Mouse (Mus musculus) heart, postnatal 0 days (tissue): ENCODE measurements around the gene Gm10642. TPM values are rescaled to one million over a fixed set of nuclear protein-coding genes. Genes with fewer than 3 reads are reported as not detected.

Experiments used
- ATAC-seq: fragments of 200-750 bp; cut with Nextera tagmentation; 2 replicates; pipeline ENCODE4 v1.8.0; 2017; ENCODE audit warnings: low read depth, moderate number of reproducible peaks, moderate library complexity; ENCODE audit not compliant: insufficient read depth
- DNase-seq: peaks from one replicate; pipeline ENCODE4 v3.0.0-alpha.2; 2016; ENCODE audit warnings: low spot score
- H3K27ac ChIP-seq: fragments of 300-500 bp; sonication (generic); 2 replicates; pipeline ENCODE4 v1.5.1; 2014; ENCODE audit warnings: low read depth, mild to moderate bottlenecking
- H3K27me3 ChIP-seq: fragments of 300-500 bp; sonication (generic); 2 replicates; pipeline ENCODE4 v1.6.1; 2014; ENCODE audit warnings: low read length, mixed read lengths; ENCODE audit not compliant: control insufficient read depth, insufficient read depth
- H3K36me3 ChIP-seq: fragments of 300-500 bp; sonication (generic); replicated peaks from 2 replicates; pipeline ENCODE4 v1.6.1; 2014; ENCODE audit warnings: low read length, mixed read lengths; ENCODE audit not compliant: control insufficient read depth, insufficient read depth
- H3K4me1 ChIP-seq: fragments of 300-500 bp; sonication (generic); 2 replicates; pipeline ENCODE4 v1.6.1; 2014; ENCODE audit warnings: antibody characterized with exemption; ENCODE audit not compliant: control insufficient read depth, insufficient read depth
- H3K4me2 ChIP-seq: fragments of 300-500 bp; sonication (generic); 2 replicates; pipeline ENCODE4 v1.6.1; 2014; ENCODE audit warnings: low read depth, mild to moderate bottlenecking, low read length, moderate library complexity
- H3K4me3 ChIP-seq: fragments of 300-500 bp; sonication (generic); 2 replicates; pipeline ENCODE4 v1.5.1; 2014; ENCODE audit warnings: low read depth, low read length
- H3K9ac ChIP-seq: fragments of 300-500 bp; sonication (generic); replicated peaks from 2 replicates; pipeline ENCODE4 v1.6.1; 2014; ENCODE audit warnings: low read depth, low read length, mixed read lengths
- H3K9me3 ChIP-seq: fragments of 300-500 bp; sonication (generic); replicated peaks from 2 replicates; pipeline ENCODE4 v1.6.1; 2016; ENCODE audit warnings: low read length; ENCODE audit not compliant: control insufficient read depth
- CTCF ChIP-seq: IDR thresholded peaks from 2 replicates; pipeline ENCODE4 v1.5.1; 2016; ENCODE audit warnings: antibody characterized with exemption, control low read depth, low read depth
- EP300 ChIP-seq: IDR thresholded peaks from 2 replicates; pipeline ENCODE4 v1.6.1; 2016; ENCODE audit warnings: antibody characterized with exemption, low read depth
- WGBS: fragments of 180-500 bp; shearing (Covaris S2); extraction: QIAGEN DNeasy Blood & Tissue Kit; methylation state at CpG from one replicate; pipeline ENCODE4 v1.1.7; 2014; 5-methylcytosine and 5-hydroxymethylcytosine counted together
- polyA plus RNA-seq: library from polyadenylated mRNA; unstranded; fragments of >200 nt; fragmentation: Nextera tagmentation; extraction: Ambion mirVana; gene quantifications from 2 replicates; pipeline ENCODE4 v1.2.1, GENCODE M21; 2015
- total RNA-seq: library from RNA; depleted of rRNA; stranded (reverse); fragments of >200 nt; gene quantifications from 2 replicates; pipeline ENCODE4 v1.2.3, GENCODE M21; 2014; ENCODE audit warnings: low replicate concordance

The Gm10642 gene
- total and polyA plus RNA-seq, 2 experiments from 2014 or later, result 0.78 TPM; not detected in 1

GRCm38 (mm10) chr9:70657013-70657967, 1.2 kb downstream of the Gm10642 start, which contains the start of gene Mindy2:
Gene Mindy2, minus strand, starts transcription at chr9:70657174.
- TF ChIP-seq CTCF (no peak), EP300 (peak; percentile 62; the same call in 1 of the 2 replicates)
- peak within 1 kb of the TSS; percentile 97 for H3K27ac ChIP-seq
- WGBS, result 2% methylated on average over 62 of the region's 67 CpGs
- no peaks in the 10 kb centered on the region for H3K36me3 ChIP-seq
- no peaks in the 10 kb centered on the region for H3K27me3 ChIP-seq
- H3K9ac ChIP-seq, result peak within 1 kb of the TSS; percentile 93
- DNase-seq, result peak; percentile 96
- H3K4me3 ChIP-seq, result peak within 1 kb of the TSS; percentile 99
- H3K4me1 ChIP-seq, result peaks cover 22% of the 10 kb centered on the region
- peak within 1 kb of the TSS; percentile 97 for H3K4me2 ChIP-seq
- H3K9me3 ChIP-seq, result no peaks in the 10 kb centered on the region
- ATAC-seq, result peak; percentile 99

DNA sequence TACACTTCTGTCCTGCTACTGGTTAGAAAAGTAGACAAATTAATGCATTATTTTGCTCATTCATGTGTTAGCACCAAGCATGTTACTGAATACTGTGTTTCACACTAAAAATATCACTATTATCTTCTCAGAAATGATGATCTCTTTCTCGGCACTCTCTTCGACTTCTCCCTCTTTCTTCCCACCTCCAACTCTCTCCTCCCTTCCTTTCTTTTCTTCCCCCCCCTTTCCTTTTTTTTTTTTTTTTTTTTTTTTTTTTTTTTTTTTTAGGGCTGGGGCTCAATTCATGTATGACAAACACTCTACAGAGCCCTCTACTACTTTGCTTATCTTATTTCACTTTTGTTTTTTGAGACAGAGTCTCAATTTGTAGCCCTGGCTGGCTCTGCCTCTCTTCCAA, 2.2 kb downstream of the Gm10642 start:
- ATAC-seq (no peak), DNase-seq (no peak)
- TF ChIP-seq CTCF (no peak), EP300 (no peak)
- Histone ChIP-seq H3K27ac (no peak overlapping the region), H3K4me3 (no peak overlapping the region), H3K9ac (no peak overlapping the region), H3K4me1 (peaks cover 22% of the 10 kb centered on the region), H3K4me2 (no peak overlapping the region), H3K27me3 (no peaks in the 10 kb centered on the region), H3K36me3 (no peaks in the 10 kb centered on the region), H3K9me3 (no peaks in the 10 kb centered on the region)
- WGBS, result 47% methylated on average over 2 of the region's 2 CpGs

- H3K4me2 ChIP-seq, result no peak overlapping the region
- H3K36me3 ChIP-seq, result no peaks in the 10 kb centered on the region
- no peak overlapping the region for H3K4me3 ChIP-seq
- H3K4me1 ChIP-seq, result no peaks in the 10 kb centered on the region
- TF ChIP-seq EP300 (no peak), CTCF (no peak)
- ATAC-seq, result no peak
- WGBS, result 80% methylated on average over 4 of the region's 4 CpGs
- DNase-seq, result no peak
- no peaks in the 10 kb centered on the region for H3K27me3 ChIP-seq
- 0 out of 2 replicates have a peak, but pooled peaks cover 4% of the 10 kb centered on the region for H3K9me3 ChIP-seq
- H3K9ac ChIP-seq, result no peak overlapping the region
- no peak overlapping the region for H3K27ac ChIP-seq
These were observed 8.8 kb downstream of the Gm10642 start for GRCm38 (mm10) chr9:70664847-70665246.

- no peaks in the 10 kb centered on the region for H3K36me3 ChIP-seq
- DNase-seq (no peak), ATAC-seq (no peak)
- H3K4me1 ChIP-seq, result no peaks in the 10 kb centered on the region
- TF ChIP-seq EP300 (no peak), CTCF (no peak)
- H3K4me3 ChIP-seq, result no peak overlapping the region
- H3K9ac ChIP-seq, result no peak overlapping the region
- H3K9me3 ChIP-seq, result 0 out of 2 replicates have a peak, but pooled peaks cover 4% of the 10 kb centered on the region
- H3K27me3 ChIP-seq, result no peaks in the 10 kb centered on the region
- H3K4me2 ChIP-seq, result no peak overlapping the region
- H3K27ac ChIP-seq, result no peak overlapping the region
- WGBS, result 62% methylated on average over 16 of the region's 16 CpGs
These were observed 9.5 kb downstream of the Gm10642 start for GRCm38 (mm10) chr9:70665372-70666145.

DNA sequence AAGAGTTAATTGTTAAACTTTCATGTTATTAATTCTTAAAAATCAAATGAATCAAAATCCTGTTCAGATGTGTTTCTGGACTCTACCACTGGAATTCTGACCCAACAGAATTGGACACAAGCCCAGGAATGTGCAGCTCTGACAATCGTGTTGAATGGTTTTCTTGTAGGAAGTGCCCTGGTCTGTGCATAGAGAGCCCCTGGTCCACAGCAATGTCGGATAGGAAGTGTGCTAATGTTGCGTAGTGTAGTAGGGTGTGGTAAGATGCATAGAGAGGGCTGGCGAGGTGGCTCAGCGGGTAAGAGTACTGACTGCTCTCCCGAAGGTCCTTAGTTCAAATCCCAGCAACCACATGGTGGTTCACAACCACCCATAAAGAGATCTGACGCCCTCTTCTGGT, 10.8 kb downstream of the Gm10642 start:
- 56% methylated on average over 7 of the region's 7 CpGs for WGBS
- ATAC-seq (no peak), DNase-seq (no peak)

More for the DNA sequence above, 10.8 kb downstream of the Gm10642 start:
- Histone ChIP-seq H3K4me3 (no peak overlapping the region), H3K4me2 (no peak overlapping the region), H3K27ac (no peak overlapping the region), H3K27me3 (no peaks in the 10 kb centered on the region), H3K4me1 (no peaks in the 10 kb centered on the region; the same call in 1 of the 2 replicates), H3K36me3 (no peaks in the 10 kb centered on the region), H3K9me3 (0 out of 2 replicates have a peak, but pooled peaks cover 4% of the 10 kb centered on the region), H3K9ac (no peak overlapping the region)
- TF ChIP-seq EP300, result no peak
